Mouse (Mus musculus) CD4-positive naive resting alpha-beta T cell, adult 76 days (primary cell): ENCODE data around the gene Fgf10. TPM values are rescaled to one million over a fixed set of nuclear protein-coding genes. Genes with fewer than 3 reads are reported as not detected.

ENCODE experiments used
- total RNA-seq: library from RNA; stranded (reverse); gene quantifications from one replicate; pipeline ENCODE4 v1.2.4, GENCODE M21; 2023

The Fgf10 gene
- not detected for total RNA-seq

DNA sequence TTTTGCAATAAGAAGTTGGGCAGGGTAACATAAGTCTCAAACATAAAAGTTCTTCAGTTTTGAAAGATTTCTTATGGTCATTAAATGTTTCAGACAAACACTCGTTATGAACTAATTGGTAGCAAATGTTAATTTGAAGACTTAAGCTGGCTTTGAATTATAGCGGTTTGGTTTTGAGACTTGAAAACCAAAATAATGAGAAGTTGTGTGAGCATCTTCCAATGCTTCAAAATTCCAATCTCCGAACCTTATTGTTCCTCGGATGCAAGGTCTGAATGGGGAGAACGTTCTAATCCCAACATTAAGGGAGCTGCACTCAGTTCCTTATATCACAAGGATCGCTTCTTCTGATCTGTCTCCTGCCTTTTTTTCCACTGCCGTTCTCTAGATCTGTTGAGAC, at the start of gene Fgf10:
Gene Fgf10 (plus strand): TSS at position 301 of the 400 bp plus-strand sequence.

